Mouse (Mus musculus) embryonic facial prominence, embryonic 10.5 days (tissue): ENCODE data around the gene Phox2b. TPM values are rescaled to one million over a fixed set of nuclear protein-coding genes. Genes with fewer than 3 reads are reported as not detected.

ENCODE experiments used
- DNase-seq: peaks from one replicate; pipeline ENCODE4 v3.0.0-alpha.2; 2017; ENCODE audit warnings: low spot score
- H3K27ac ChIP-seq: fragments of 300-500 bp; sonication (generic); replicated peaks from 2 replicates; pipeline ENCODE4 v1.5.1; 2016; ENCODE audit warnings: mild to moderate bottlenecking
- H3K27me3 ChIP-seq: fragments of 300-500 bp; sonication (generic); replicated peaks from 2 replicates; pipeline ENCODE4 v1.6.1; 2016; ENCODE audit warnings: low read depth, mild to moderate bottlenecking; ENCODE audit not compliant: poor library complexity, severe bottlenecking
- H3K36me3 ChIP-seq: fragments of 300-500 bp; sonication (generic); replicated peaks from 2 replicates; pipeline ENCODE4 v1.6.1; 2016; ENCODE audit warnings: mild to moderate bottlenecking, moderate library complexity
- H3K4me1 ChIP-seq: fragments of 300-500 bp; sonication (generic); 2 replicates; pipeline ENCODE4 v1.6.1; 2016
- H3K4me3 ChIP-seq: fragments of 300-500 bp; sonication (generic); 2 replicates; pipeline ENCODE4 v1.5.1; 2016; ENCODE audit warnings: mild to moderate bottlenecking, moderate library complexity
- H3K9me3 ChIP-seq: fragments of 300-500 bp; sonication (generic); 2 replicates; pipeline ENCODE4 v1.6.1; 2016; ENCODE audit warnings: mild to moderate bottlenecking
- WGBS: fragments of 180-500 bp; shearing (Covaris S2); methylation state at CpG from one replicate; pipeline ENCODE4 v1.1.7; 2016; 5-methylcytosine and 5-hydroxymethylcytosine counted together
- polyA plus RNA-seq: library from polyadenylated mRNA; unstranded; fragments of >200 nt; fragmentation: Nextera tagmentation; extraction: Ambion mirVana; gene quantifications from 2 replicates; pipeline ENCODE4 v1.2.1, GENCODE M21; 2016

The Phox2b gene
- 2.8 and 11.2 TPM in 2 replicates for polyA plus RNA-seq

- no peak within 1 kb of the TSS for H3K27ac ChIP-seq
- under 1% methylated on average over 16 of the region's 16 CpGs for WGBS
- H3K4me1 ChIP-seq, result peaks cover 21% of the 10 kb centered on the region
- DNase-seq, result peak; percentile 62
- H3K9me3 ChIP-seq, result no peaks in the 10 kb centered on the region
- peaks cover 100% of the 10 kb centered on the region for H3K27me3 ChIP-seq
- H3K4me3 ChIP-seq, result peak within 1 kb of the TSS; percentile 37
- no peaks in the 10 kb centered on the region for H3K36me3 ChIP-seq
These were observed at the start of gene Phox2b for GRCm38 (mm10) chr5:67098733-67099323. TSS of gene Phox2b (minus strand) at chr5:67099301.

- no peaks in the 10 kb centered on the region for H3K36me3 ChIP-seq
- peaks cover 27% of the 10 kb centered on the region for H3K27me3 ChIP-seq
- H3K9me3 ChIP-seq, result no peaks in the 10 kb centered on the region
- H3K4me1 ChIP-seq, result peaks cover 21% of the 10 kb centered on the region
- DNase-seq, result no peak
- WGBS, result 71% methylated on average over 4 of the region's 4 CpGs
- H3K4me3 ChIP-seq, result no peak overlapping the region
- no peak overlapping the region for H3K27ac ChIP-seq
These were observed 43.5 kb upstream of the Phox2b start for GRCm38 (mm10) chr5:67142622-67143021.

- Histone ChIP-seq H3K27me3 (peaks cover 36% of the 10 kb centered on the region), H3K27ac (no peak overlapping the region), H3K4me1 (peaks cover 15% of the 10 kb centered on the region), H3K9me3 (no peaks in the 10 kb centered on the region), H3K36me3 (no peaks in the 10 kb centered on the region), H3K4me3 (no peak overlapping the region)
- WGBS, result 40% methylated on average over 25 of the region's 25 CpGs
- DNase-seq, result peak; percentile 14
These were observed 40.2 kb upstream of the Phox2b start for GRCm38 (mm10) chr5:67139052-67140015.

DNA sequence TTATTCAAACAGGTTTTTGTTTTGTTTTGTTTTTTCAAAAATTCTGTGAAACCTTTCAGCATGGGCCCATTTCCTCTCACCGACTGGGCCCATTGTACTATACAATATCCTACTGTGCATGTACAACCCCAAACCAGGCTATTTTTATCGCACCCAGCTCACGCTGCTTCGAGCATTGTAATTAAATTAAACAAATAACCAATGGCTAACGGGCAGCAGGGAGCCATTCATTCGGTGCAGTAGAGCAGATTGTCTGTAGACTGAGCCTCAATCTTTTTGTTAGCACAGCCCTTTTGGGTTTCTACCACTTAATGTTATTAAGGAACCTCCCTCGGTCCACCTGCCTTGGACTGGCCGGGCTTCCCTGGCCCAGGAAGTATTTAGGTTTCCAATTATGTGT lies 39.5 kb upstream of the Phox2b start:
- H3K27ac ChIP-seq, result no peak overlapping the region
- H3K36me3 ChIP-seq, result no peaks in the 10 kb centered on the region
- H3K9me3 ChIP-seq, result no peaks in the 10 kb centered on the region
- peaks cover 15% of the 10 kb centered on the region for H3K4me1 ChIP-seq
- 18% methylated on average over 8 of the region's 8 CpGs for WGBS
- H3K27me3 ChIP-seq, result peaks cover 33% of the 10 kb centered on the region
- H3K4me3 ChIP-seq, result no peak overlapping the region
- DNase-seq, result no peak

DNA sequence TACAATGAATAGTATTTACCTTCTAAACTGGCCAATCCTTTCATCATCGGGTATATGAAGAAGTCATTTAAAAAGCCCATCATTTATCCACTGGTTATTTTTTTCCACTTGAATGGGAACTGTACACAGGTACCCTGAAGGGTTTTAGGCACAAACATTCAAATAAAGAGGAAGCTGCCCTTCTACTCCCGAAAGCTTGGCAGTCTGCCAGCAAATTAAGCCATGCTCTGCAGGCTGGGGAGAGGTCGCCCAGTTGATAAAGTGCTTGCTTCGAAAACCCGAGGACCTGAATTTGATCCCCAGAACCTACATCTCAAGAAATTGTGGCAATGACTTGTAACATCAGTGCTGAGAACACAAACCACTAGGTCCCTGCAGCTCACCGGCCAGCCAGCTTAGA lies 35.6 kb upstream of the Phox2b start:
- no peak overlapping the region for H3K27ac ChIP-seq
- WGBS, result 75% methylated on average over 6 of the region's 6 CpGs
- H3K4me3 ChIP-seq, result no peak overlapping the region
- H3K36me3 ChIP-seq, result no peaks in the 10 kb centered on the region
- H3K9me3 ChIP-seq, result no peaks in the 10 kb centered on the region
- peaks cover 23% of the 10 kb centered on the region for H3K27me3 ChIP-seq
- peaks cover 12% of the 10 kb centered on the region for H3K4me1 ChIP-seq
- peak; percentile 13 for DNase-seq

DNA sequence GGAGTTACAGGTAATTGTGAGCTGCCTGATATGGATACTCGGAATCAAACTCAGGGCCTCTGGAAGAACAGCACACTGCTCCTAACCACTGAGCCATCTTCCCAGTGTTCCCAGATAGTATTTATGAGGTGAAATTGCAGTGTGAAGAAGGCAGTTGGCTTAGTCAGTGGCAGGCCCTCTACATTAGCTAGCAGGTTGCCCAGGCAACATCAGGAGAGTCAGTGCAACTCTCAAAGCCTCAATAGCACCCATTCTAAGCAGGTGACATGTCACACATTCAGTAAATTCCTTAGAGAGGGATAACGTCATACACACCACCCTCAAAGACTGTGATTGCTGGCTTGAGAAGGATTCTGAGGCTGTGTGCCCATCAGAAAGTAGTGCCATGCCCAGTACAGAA lies 32.6 kb upstream of the Phox2b start:
- 80% methylated on average over 2 of the region's 2 CpGs for WGBS
- Histone ChIP-seq H3K27me3 (peaks cover 3% of the 10 kb centered on the region; the same call in 1 of the 2 replicates), H3K4me3 (no peak overlapping the region), H3K27ac (no peak overlapping the region), H3K36me3 (no peaks in the 10 kb centered on the region), H3K9me3 (no peaks in the 10 kb centered on the region), H3K4me1 (no peaks in the 10 kb centered on the region; the same call in 1 of the 2 replicates)
- DNase-seq, result no peak

DNA sequence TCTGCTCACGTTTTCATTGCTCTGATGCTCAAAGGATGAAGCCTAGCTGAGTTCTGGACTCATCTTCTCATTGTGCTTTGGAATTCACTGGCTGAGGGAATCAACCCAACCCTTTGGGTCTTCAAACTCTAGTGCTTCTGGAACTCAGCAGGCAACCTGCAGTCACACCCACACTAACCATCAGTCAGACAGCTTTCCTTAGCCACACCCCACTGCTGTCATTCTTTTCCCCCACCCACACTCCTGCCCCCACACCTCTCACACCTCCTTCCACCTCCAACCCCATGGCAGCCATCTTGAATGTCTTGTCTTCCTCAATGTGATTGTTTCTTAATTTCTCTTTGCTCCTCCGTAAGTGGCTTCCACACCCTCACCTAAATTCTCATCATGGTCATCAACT lies 7.2 kb upstream of the Phox2b start:
- WGBS, result 89% methylated on average over 2 of the region's 2 CpGs

DNA sequence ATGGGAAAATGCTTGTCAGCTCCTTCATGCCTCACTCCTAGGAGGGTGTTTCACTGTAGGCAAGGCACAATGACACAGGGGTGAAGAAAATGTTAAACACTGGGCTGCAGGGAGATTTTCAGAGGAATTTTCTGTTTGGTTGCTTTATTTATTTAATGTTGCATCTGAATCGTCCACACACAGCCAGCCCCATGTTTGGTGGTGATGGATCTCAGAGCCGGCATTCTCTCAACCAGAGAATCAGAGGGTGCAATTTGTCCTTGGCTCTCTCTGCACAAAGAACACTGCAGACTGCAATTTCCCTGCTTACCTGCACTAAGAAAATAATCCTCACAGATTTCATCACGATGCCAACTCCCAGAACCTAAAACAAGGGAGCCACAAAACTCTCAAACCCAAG lies 3.9 kb upstream of the Phox2b start:
- Histone ChIP-seq H3K27me3 (peaks cover 97% of the 10 kb centered on the region), H3K36me3 (no peaks in the 10 kb centered on the region), H3K4me1 (peaks cover 6% of the 10 kb centered on the region), H3K4me3 (no peak overlapping the region), H3K9me3 (no peaks in the 10 kb centered on the region), H3K27ac (no peak overlapping the region)
- DNase-seq, result no peak
- WGBS, result 8% methylated on average over 3 of the region's 3 CpGs

More for the DNA sequence above, 7.2 kb upstream of the Phox2b start:
- no peak for DNase-seq
- H3K27ac ChIP-seq, result no peak overlapping the region
- peaks cover 80% of the 10 kb centered on the region for H3K27me3 ChIP-seq
- no peaks in the 10 kb centered on the region for H3K36me3 ChIP-seq
- H3K4me1 ChIP-seq, result peaks cover 6% of the 10 kb centered on the region
- H3K4me3 ChIP-seq, result no peak overlapping the region
- H3K9me3 ChIP-seq, result no peaks in the 10 kb centered on the region

GRCm38 (mm10) chr5:67101793-67102600 lies 2.9 kb upstream of the Phox2b start:
- peak; percentile 75 for DNase-seq
- H3K27me3 ChIP-seq, result peaks cover 100% of the 10 kb centered on the region
- no peak overlapping the region for H3K27ac ChIP-seq
- peaks cover 9% of the 10 kb centered on the region for H3K4me1 ChIP-seq
- 1% methylated on average over 28 of the region's 28 CpGs for WGBS
- H3K36me3 ChIP-seq, result no peaks in the 10 kb centered on the region
- H3K9me3 ChIP-seq, result no peaks in the 10 kb centered on the region
- H3K4me3 ChIP-seq, result 0 out of 2 replicates have a peak overlapping the region, but pooled peaks have one; percentile 16

GRCm38 (mm10) chr5:67101395-67101760 lies 2.3 kb upstream of the Phox2b start:
- no peaks in the 10 kb centered on the region for H3K36me3 ChIP-seq
- DNase-seq, result no peak
- H3K4me1 ChIP-seq, result peaks cover 12% of the 10 kb centered on the region
- peaks cover 100% of the 10 kb centered on the region for H3K27me3 ChIP-seq
- no peak overlapping the region for H3K27ac ChIP-seq
- H3K4me3 ChIP-seq, result no peak overlapping the region
- 1% methylated on average over 9 of the region's 9 CpGs for WGBS
- H3K9me3 ChIP-seq, result no peaks in the 10 kb centered on the region

DNA sequence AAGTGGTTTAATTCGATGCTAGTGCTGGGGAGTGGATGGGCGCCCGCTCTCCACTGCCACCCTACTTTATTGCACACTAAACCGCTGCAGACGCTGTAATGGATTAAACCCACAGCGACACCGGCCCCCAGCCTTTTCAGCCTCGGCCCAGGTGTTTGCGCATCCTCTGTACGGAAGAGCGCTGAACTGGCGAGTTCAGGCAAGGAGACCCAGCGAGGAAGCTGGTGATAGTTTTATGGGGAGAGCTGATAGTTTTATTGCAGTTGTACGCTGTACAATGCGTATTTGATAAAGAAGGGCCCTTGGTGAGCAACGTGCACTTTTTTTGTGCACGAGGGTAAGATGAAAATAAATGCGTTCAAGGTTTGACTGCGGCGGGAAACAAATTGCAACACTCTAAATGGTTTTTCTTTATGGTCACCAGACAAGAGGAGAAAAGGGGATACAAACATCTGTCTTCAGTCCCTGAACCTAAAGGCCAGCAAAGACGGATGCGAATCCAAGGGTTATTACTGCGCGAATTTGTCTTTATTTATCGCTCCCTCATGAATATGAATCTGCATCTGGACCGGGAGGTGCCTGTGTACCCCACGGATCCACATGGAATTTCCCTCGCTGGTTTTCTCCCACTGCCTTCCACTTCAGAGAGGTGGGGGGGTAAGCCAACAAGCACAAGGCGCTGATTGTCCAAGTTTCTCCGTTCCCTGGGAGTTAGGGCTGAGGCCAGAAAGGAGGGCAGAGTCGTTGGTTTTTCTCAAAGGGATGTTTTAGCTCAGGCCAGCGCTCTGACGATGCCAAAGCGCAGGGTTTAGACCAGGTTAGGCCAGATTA lies 1.7 kb upstream of the Phox2b start:
- Histone ChIP-seq H3K27ac (no peak overlapping the region), H3K36me3 (no peaks in the 10 kb centered on the region), H3K4me1 (peaks cover 17% of the 10 kb centered on the region), H3K4me3 (no peak overlapping the region), H3K27me3 (peaks cover 100% of the 10 kb centered on the region), H3K9me3 (no peaks in the 10 kb centered on the region)
- peak; percentile 55 for DNase-seq
- WGBS, result 1% methylated on average over 34 of the region's 34 CpGs
